Mouse (Mus musculus) neural tube, embryonic 12.5 days (tissue): Measurements from ENCODE around the gene Wnt11. TPM values are rescaled to one million over a fixed set of nuclear protein-coding genes. Genes with fewer than 3 reads are reported as not detected.

ENCODE experiments used
- ATAC-seq: fragments of 200-750 bp; cut with Nextera tagmentation; 2 replicates; pipeline ENCODE4 v1.8.0; 2017; ENCODE audit warnings: low read depth, mild to moderate bottlenecking, moderate TSS enrichment, moderate library complexity; ENCODE audit not compliant: low FRiP score
- H3K27ac ChIP-seq: fragments of 300-500 bp; sonication (generic); 2 replicates; pipeline ENCODE4 v1.5.1; 2016
- H3K27me3 ChIP-seq: fragments of 300-500 bp; sonication (generic); replicated peaks from 2 replicates; pipeline ENCODE4 v1.6.1; 2016; ENCODE audit warnings: mild to moderate bottlenecking
- H3K36me3 ChIP-seq: fragments of 300-500 bp; sonication (generic); 2 replicates; pipeline ENCODE4 v1.6.1; 2016; ENCODE audit warnings: mild to moderate bottlenecking
- H3K4me1 ChIP-seq: fragments of 300-500 bp; sonication (generic); 2 replicates; pipeline ENCODE4 v1.6.1; 2016
- H3K4me2 ChIP-seq: fragments of 300-500 bp; sonication (generic); replicated peaks from 2 replicates; pipeline ENCODE4 v1.6.1; 2016; ENCODE audit warnings: mild to moderate bottlenecking
- H3K4me3 ChIP-seq: fragments of 300-500 bp; sonication (generic); 2 replicates; pipeline ENCODE4 v1.5.1; 2016
- H3K9ac ChIP-seq: fragments of 300-500 bp; sonication (generic); 2 replicates; pipeline ENCODE4 v1.6.1; 2016; ENCODE audit warnings: mild to moderate bottlenecking
- H3K9me3 ChIP-seq: fragments of 300-500 bp; sonication (generic); 2 replicates; pipeline ENCODE4 v1.6.1; 2016; ENCODE audit warnings: mild to moderate bottlenecking
- WGBS: fragments of 180-500 bp; shearing (Covaris S2); methylation state at CpG from one replicate; pipeline ENCODE4 v1.1.7; 2016; 5-methylcytosine and 5-hydroxymethylcytosine counted together
- polyA plus RNA-seq: library from polyadenylated mRNA; unstranded; fragments of >200 nt; fragmentation: Nextera tagmentation; extraction: Ambion mirVana; gene quantifications from 2 replicates; pipeline ENCODE4 v1.2.1, GENCODE M21; 2016

Gene Wnt11
- polyA plus RNA-seq, 1 experiment from 2014 or later = 7.2 TPM

DNA sequence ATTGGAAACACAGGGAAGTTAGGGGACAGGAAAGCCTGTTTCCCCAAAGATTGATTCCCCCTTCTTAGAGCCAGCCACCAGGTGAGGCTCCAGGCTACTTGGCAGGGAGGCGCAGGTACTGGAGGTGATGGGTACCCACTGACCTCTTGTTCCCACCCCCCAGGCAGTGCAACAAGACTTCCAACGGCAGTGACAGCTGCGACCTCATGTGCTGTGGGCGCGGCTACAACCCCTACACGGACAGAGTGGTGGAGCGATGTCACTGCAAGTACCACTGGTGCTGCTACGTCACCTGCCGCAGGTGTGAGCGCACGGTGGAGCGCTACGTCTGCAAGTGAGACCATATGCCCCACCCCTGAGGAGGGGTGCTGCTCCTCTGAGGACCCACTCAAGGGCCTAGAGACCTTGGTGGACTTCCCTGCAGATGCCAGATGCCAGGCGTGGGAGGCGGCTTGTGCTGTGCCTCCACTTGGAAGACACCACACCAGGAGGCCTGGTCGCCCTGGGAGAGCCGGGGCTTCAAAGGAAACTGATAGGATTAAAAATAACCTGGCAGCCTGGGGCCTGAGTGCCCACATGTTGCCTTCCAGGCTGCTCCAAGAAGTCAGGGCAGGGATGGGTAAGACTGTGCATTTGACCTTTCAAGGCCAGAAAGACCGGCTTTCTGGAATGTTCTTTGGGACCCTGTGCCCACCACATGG is 18.2 kb downstream of the Wnt11 start:
- no peak overlapping the region for H3K4me2 ChIP-seq
- no peak overlapping the region for H3K9ac ChIP-seq
- no peaks in the 10 kb centered on the region for H3K9me3 ChIP-seq
- no peak overlapping the region for H3K27ac ChIP-seq
- no peak for ATAC-seq
- no peaks in the 10 kb centered on the region for H3K27me3 ChIP-seq
- WGBS = 87% methylated on average over 18 of the region's 18 CpGs
- 0 out of 2 replicates have a peak, but pooled peaks cover 3% of the 10 kb centered on the region for H3K36me3 ChIP-seq
- no peak overlapping the region for H3K4me3 ChIP-seq
- peaks cover 6% of the 10 kb centered on the region; the same call in 1 of the 2 replicates for H3K4me1 ChIP-seq

GRCm38 (mm10) chr7:98853806-98854205 is 18.9 kb downstream of the Wnt11 start:
- ATAC-seq = no peak
- Histone ChIP-seq H3K9me3 (no peaks in the 10 kb centered on the region), H3K9ac (no peak overlapping the region), H3K27ac (no peak overlapping the region), H3K4me3 (no peak overlapping the region), H3K4me1 (peaks cover 6% of the 10 kb centered on the region; the same call in 1 of the 2 replicates), H3K4me2 (no peak overlapping the region), H3K36me3 (0 out of 2 replicates have a peak, but pooled peaks cover 3% of the 10 kb centered on the region), H3K27me3 (no peaks in the 10 kb centered on the region)
- 86% methylated on average over 6 of the region's 6 CpGs for WGBS

GRCm38 (mm10) chr7:98855388-98855787 is 20.5 kb downstream of the Wnt11 start:
- no peak overlapping the region for H3K4me3 ChIP-seq
- H3K4me1 ChIP-seq = peaks cover 6% of the 10 kb centered on the region; the same call in 1 of the 2 replicates
- no peaks in the 10 kb centered on the region for H3K9me3 ChIP-seq
- no peak overlapping the region for H3K27ac ChIP-seq
- H3K27me3 ChIP-seq = no peaks in the 10 kb centered on the region
- 68% methylated on average over 2 of the region's 2 CpGs for WGBS
- no peak overlapping the region for H3K9ac ChIP-seq
- 0 out of 2 replicates have a peak, but pooled peaks cover 3% of the 10 kb centered on the region for H3K36me3 ChIP-seq
- no peak overlapping the region for H3K4me2 ChIP-seq
- ATAC-seq = no peak

GRCm38 (mm10) chr7:98856128-98856527 is 21.2 kb downstream of the Wnt11 start:
- Histone ChIP-seq H3K36me3 (0 out of 2 replicates have a peak, but pooled peaks cover 3% of the 10 kb centered on the region), H3K4me1 (peaks cover 11% of the 10 kb centered on the region; the same call in 1 of the 2 replicates), H3K9me3 (no peaks in the 10 kb centered on the region), H3K4me3 (no peak overlapping the region), H3K27ac (no peak overlapping the region), H3K9ac (no peak overlapping the region), H3K4me2 (no peak overlapping the region), H3K27me3 (no peaks in the 10 kb centered on the region)
- 14% methylated on average over 3 of the region's 3 CpGs for WGBS
- no peak for ATAC-seq

DNA sequence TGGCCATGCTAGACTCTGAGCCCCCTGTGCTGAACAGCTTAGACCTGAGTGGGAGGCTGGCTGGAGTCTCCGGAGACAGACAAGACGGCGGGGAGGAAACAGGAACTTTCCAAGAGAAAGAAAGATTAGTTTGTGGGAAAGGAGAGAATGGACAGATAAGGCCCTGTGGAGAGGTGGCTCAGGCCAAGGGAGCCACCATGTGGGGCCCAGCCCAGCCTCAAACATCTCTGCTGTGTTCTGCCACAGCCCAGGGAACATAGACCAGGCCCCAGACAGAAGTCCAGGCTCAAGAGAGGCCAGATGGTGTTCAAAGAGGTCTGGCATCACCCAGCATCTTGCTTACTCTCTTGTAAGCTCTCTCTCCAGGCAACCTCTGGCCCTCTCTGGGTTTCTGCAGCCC is 22.2 kb downstream of the Wnt11 start:
- Histone ChIP-seq H3K36me3 (0 out of 2 replicates have a peak, but pooled peaks cover 3% of the 10 kb centered on the region), H3K4me2 (no peak overlapping the region), H3K9me3 (no peaks in the 10 kb centered on the region), H3K4me3 (no peak overlapping the region), H3K27me3 (no peaks in the 10 kb centered on the region), H3K4me1 (peaks cover 9% of the 10 kb centered on the region; the same call in 1 of the 2 replicates), H3K27ac (no peak overlapping the region), H3K9ac (no peak overlapping the region)
- WGBS = 89% methylated on average over 3 of the region's 3 CpGs
- ATAC-seq = no peak

- ATAC-seq = no peak
These were observed 26.1 kb downstream of the Wnt11 start for GRCm38 (mm10) chr7:98861002-98861401.

DNA sequence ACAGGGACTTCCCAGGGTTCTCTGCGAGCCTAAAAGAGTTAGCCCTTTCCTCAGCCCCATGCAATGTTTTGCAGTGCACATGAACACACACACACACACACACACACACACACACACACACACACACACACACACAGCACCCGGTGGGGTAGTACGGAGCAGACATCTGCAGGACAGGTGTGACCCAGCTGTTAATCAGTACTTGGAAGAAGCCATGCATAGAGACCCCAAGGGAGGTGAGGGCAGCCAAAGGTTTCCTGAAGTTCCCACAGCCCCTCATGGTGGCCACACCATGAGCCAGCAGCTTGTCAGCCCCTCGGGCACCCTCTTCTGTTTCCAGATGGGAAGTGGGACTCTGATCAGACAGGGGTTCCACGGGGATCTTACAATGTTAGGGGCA is 28.1 kb downstream of the Wnt11 start:
- Histone ChIP-seq H3K27ac (no peak overlapping the region), H3K4me1 (peaks cover 32% of the 10 kb centered on the region), H3K9me3 (no peaks in the 10 kb centered on the region), H3K4me2 (no peak overlapping the region), H3K9ac (no peak overlapping the region), H3K27me3 (no peaks in the 10 kb centered on the region), H3K36me3 (no peaks in the 10 kb centered on the region), H3K4me3 (no peak overlapping the region)
- ATAC-seq = no peak
- 72% methylated on average over 5 of the region's 5 CpGs for WGBS

More at GRCm38 (mm10) chr7:98861002-98861401, 26.1 kb downstream of the Wnt11 start:
- no peaks in the 10 kb centered on the region for H3K36me3 ChIP-seq
- WGBS = 26% methylated on average over 2 of the region's 2 CpGs
- no peak overlapping the region for H3K9ac ChIP-seq
- no peaks in the 10 kb centered on the region for H3K9me3 ChIP-seq
- no peak overlapping the region for H3K27ac ChIP-seq
- H3K4me1 ChIP-seq = peaks cover 16% of the 10 kb centered on the region; the same call in 1 of the 2 replicates
- no peak overlapping the region for H3K4me2 ChIP-seq
- H3K27me3 ChIP-seq = no peaks in the 10 kb centered on the region
- H3K4me3 ChIP-seq = no peak overlapping the region

DNA sequence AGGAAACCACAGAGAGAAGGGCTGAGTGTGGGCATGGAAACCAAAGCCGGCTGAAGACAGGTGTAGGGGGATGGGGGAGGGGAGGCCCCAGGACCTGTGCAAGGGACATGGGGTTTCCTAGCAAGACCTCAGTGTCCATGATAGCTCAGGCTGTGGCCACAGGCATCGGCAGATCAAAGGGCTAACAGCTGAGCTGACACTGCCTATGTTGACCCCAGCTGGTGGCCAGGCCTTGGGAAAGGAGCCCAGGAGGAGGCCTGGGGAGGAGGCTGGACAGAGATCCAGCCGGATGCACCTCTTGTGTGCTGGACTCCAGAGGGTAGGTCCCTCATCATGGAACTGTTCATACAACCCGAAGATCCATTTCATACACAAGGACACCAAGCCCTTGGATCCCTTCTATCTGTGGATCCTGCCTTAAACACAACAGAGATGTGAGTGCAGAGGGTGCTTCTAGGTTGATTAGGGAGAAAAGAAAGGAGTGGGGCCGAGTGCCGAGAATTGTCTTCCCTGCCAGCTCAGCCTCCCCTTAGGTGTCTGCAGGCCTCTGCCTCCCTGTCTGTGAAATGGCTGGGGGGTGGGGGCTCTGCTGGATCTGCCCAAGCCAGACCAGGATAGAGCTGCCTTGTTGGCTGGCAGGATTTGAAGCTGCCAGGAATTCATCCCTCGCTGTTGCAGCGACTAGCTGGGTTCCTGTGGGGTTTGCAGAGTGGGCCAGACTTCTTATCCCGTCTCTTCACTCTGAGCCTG is 29.2 kb downstream of the Wnt11 start:
- Histone ChIP-seq H3K4me2 (no peak overlapping the region), H3K9ac (no peak overlapping the region), H3K27ac (no peak overlapping the region), H3K27me3 (no peaks in the 10 kb centered on the region), H3K4me3 (no peak overlapping the region), H3K4me1 (peaks cover 41% of the 10 kb centered on the region), H3K36me3 (no peaks in the 10 kb centered on the region), H3K9me3 (no peaks in the 10 kb centered on the region)
- WGBS = 52% methylated on average over 9 of the region's 9 CpGs
- ATAC-seq = no peak

GRCm38 (mm10) chr7:98867053-98867793 is 32.3 kb downstream of the Wnt11 start:
- no peak overlapping the region for H3K27ac ChIP-seq
- no peak overlapping the region for H3K4me3 ChIP-seq
- peak overlapping the region; percentile 27 for H3K4me2 ChIP-seq
- H3K27me3 ChIP-seq = no peaks in the 10 kb centered on the region
- no peak overlapping the region for H3K9ac ChIP-seq
- peak; percentile 63 for ATAC-seq
- no peaks in the 10 kb centered on the region for H3K36me3 ChIP-seq
- H3K4me1 ChIP-seq = peaks cover 43% of the 10 kb centered on the region
- no peaks in the 10 kb centered on the region for H3K9me3 ChIP-seq
- WGBS = 28% methylated on average over 12 of the region's 12 CpGs

- Histone ChIP-seq H3K27me3 (no peaks in the 10 kb centered on the region), H3K36me3 (no peaks in the 10 kb centered on the region), H3K4me2 (peak overlapping the region; percentile 27; the same call in 1 of the 2 replicates), H3K9me3 (no peaks in the 10 kb centered on the region), H3K4me1 (peaks cover 43% of the 10 kb centered on the region), H3K27ac (no peak overlapping the region), H3K9ac (no peak overlapping the region), H3K4me3 (no peak overlapping the region)
- whole genome bisulfite sequencing = 88% methylated on average over 2 of the region's 2 CpGs
- no peak for ATAC-seq
These were observed 32.9 kb downstream of the Wnt11 start for GRCm38 (mm10) chr7:98867794-98868150.

- Histone ChIP-seq H3K4me1 (peaks cover 41% of the 10 kb centered on the region), H3K36me3 (no peaks in the 10 kb centered on the region), H3K4me3 (no peak overlapping the region), H3K27me3 (no peaks in the 10 kb centered on the region), H3K4me2 (no peak overlapping the region), H3K9ac (no peak overlapping the region), H3K9me3 (no peaks in the 10 kb centered on the region), H3K27ac (no peak overlapping the region)
- ATAC-seq = no peak
- WGBS = 71% methylated on average over 3 of the region's 3 CpGs
These were observed 34.2 kb downstream of the Wnt11 start for GRCm38 (mm10) chr7:98869070-98869469.

DNA sequence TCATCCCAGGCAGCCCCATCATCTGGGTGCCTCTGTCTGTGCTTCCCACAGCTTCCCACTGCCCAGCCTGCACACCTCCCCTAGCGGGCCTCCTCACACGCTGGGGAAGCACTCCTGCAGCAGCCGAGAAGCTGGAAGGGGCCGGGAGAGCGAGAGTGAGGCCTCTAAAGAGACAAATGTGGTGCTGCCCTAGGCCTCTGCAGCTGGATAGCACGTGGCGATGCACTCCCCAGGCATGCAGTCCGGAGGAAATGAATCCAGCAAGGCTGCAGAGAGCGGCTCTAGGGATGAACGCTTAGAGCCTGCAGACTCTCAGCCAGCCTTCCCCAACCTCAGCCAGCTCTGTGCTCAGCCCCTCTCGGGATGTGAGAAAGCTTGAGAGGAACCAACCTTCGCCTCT is 35.9 kb downstream of the Wnt11 start:
- no peak overlapping the region for H3K27ac ChIP-seq
- H3K36me3 ChIP-seq = no peaks in the 10 kb centered on the region
- 26% methylated on average over 12 of the region's 12 CpGs for WGBS
- no peak overlapping the region for H3K4me3 ChIP-seq
- H3K4me2 ChIP-seq = no peak overlapping the region
- ATAC-seq = no peak
- no peaks in the 10 kb centered on the region for H3K9me3 ChIP-seq
- peaks cover 40% of the 10 kb centered on the region for H3K4me1 ChIP-seq
- no peak overlapping the region for H3K9ac ChIP-seq
- H3K27me3 ChIP-seq = 0 out of 2 replicates have a peak, but pooled peaks cover 4% of the 10 kb centered on the region
